Mouse (Mus musculus): ENCODE results near the gene Wasf2. TPM values are rescaled to one million over a fixed set of nuclear protein-coding genes. Genes with fewer than 3 reads are reported as not detected.
A peak's percentile ranks its signal among the peaks of the same experiment; 100 is the strongest.
"Not testable (repeated sequence)": the region's sequence is repeated elsewhere in the genome, so short reads cannot be mapped to it uniquely, and the experiment has no call there.

Wasf2 gene
- total RNA-seq, 2 experiments from 2014 or later = 16.7 to 66.5 TPM

DNA sequence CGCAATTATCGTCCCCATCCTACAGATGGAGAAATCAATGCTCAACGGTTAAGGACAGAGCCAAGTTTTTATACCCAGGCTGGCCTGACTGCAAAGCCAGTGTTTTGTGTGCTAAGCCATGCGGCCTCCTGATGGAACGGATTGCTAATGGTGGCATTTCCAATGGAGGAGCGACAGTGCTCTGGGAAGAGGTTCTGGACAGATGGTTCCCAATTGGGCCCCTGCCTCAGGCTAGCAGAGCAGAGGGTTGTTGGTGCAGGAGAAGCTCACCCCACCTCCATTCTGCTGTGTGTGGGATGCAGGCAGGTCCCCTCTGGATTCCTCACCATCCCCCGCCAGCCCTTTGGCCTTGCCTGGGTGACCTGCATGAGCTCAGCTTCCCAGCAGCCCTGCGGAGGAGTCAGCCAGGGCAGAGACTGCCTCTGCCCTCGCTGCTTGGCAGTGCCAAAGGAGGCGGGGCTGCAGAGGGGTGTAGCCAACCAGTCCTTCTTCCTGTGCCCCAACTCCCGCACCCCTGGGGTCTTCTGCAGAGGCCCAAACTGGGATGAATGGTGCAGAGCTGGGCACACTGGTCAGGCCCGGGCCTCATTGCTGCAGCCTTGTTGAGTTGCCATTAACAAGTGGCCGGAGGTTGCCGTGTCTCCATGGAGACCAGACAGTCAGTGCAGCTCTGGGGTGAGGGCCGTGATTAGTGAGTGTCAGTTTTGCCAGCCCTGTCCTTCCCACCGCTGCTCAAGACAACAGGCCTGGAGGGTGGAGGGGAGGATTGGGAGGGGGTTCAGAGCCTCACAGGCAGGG is 35.2 kb upstream of the Wasf2 start:
- peak; percentile 90 for ATAC-seq (replicated peaks; ENCODE audit: low FRiP score, low TSS enrichment, poor library complexity, severe bottlenecking)

DNA sequence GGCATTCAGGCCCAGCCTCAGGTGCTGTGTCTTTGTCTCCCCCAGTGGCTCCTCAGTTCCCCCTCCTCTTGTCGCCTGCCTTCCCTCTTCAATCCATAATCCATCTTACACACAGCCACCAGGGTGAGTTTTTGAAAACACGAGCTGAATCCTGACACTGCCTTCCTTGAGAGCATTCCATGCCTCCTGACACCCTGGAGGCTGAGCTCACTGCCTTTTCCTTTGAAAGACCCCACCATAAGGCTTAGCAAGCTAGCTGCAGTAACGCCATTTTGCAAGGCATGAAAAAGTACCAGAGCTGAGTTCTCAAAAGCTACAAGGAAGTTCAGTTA is 34.6 kb upstream of the Wasf2 start:
- ATAC-seq (replicated peaks; ENCODE audit: low FRiP score, low TSS enrichment, poor library complexity, severe bottlenecking) = not testable (repeated sequence)

DNA sequence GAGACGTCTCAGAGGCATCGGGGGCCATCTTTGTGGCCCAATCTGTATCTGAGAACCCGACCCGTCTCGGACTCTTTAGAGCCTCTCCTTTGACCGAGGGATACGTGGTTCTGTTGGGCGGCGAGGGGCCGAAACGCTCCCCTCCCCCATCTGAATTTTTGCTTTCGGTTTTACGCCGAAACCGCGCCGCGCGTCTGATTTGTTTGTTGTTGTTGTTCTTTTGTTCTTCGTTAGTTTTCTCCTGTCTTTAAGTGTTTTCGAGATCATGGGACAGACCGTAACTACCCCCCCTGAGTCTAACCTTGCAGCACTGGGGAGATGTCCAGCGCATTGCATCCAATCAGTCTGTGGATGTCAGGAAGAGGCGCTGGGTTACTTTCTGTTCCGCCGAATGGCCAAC is 33.6 kb upstream of the Wasf2 start:
- ATAC-seq (replicated peaks; ENCODE audit: low FRiP score, low TSS enrichment, poor library complexity, severe bottlenecking) = not testable (repeated sequence)

GRCm38 (mm10) chr4:133101751-133102150 is 28.6 kb upstream of the Wasf2 start:
- no peak for ATAC-seq (replicated peaks; ENCODE audit: low FRiP score, low TSS enrichment, poor library complexity, severe bottlenecking)

GRCm38 (mm10) chr4:133103525-133104193 is 26.6 kb upstream of the Wasf2 start:
- no peak for ATAC-seq (replicated peaks; ENCODE audit: low FRiP score, low TSS enrichment, poor library complexity, severe bottlenecking)

GRCm38 (mm10) chr4:133104194-133104569 is 26.1 kb upstream of the Wasf2 start:
- ATAC-seq (replicated peaks; ENCODE audit: low FRiP score, low TSS enrichment, poor library complexity, severe bottlenecking) = no peak

DNA sequence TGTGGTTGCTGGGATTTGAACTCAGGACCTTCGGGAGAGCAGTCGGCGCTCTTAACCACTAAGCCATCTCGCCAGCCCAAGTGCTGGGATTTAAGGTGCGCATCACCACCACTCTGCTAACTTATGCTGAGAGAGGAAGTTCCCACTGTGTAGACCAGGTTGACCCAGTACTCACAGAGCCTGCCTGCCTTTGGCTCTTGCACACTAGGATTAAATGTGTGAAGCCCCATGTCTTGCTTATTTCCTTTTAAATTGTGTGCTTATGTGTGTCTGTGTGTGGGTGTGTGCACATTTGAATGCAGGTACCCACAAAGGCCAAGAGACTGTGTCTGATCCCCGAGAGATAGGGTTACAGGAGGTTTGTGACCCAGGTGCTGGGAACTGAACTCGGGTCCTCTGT is 23.6 kb upstream of the Wasf2 start:
- ATAC-seq (replicated peaks; ENCODE audit: low FRiP score, low TSS enrichment, poor library complexity, severe bottlenecking) = no peak

GRCm38 (mm10) chr4:133107788-133108281 is 22.5 kb upstream of the Wasf2 start:
- 0 out of 2 replicates have a peak, but pooled peaks have one; percentile 29 for ATAC-seq (replicated peaks; ENCODE audit: low FRiP score, low TSS enrichment, poor library complexity, severe bottlenecking)

- no peak for ATAC-seq (replicated peaks; ENCODE audit: low FRiP score, low TSS enrichment, poor library complexity, severe bottlenecking)
These were observed 21.6 kb upstream of the Wasf2 start for GRCm38 (mm10) chr4:133108481-133109334.

DNA sequence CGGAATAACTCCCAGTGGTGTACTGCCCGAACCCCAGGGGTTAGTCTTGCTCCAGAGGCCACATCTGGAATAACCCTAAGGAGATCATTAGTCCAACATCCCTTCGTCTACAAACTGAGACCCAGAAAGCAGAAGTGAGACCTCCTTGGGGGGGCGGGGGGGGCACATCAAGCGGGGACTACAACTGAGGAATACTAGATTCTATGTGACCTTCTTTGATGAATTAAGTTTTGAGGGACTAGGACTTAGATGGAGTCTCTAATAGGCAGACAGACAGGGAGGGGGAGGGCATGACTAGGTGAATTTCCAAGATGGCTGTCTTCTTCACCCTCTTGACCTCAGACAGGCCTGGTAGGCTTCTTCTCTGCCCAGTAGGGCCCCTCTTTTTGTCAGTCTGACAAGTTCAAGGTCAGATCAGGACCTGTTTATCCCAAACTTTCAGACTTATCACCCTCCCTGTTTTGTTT is 20.9 kb upstream of the Wasf2 start:
- ATAC-seq (replicated peaks; ENCODE audit: low FRiP score, low TSS enrichment, poor library complexity, severe bottlenecking) = no peak

- ATAC-seq (replicated peaks; ENCODE audit: low FRiP score, low TSS enrichment, poor library complexity, severe bottlenecking) = no peak
These were observed 18.0 kb upstream of the Wasf2 start for GRCm38 (mm10) chr4:133112175-133112838.

- no peak for ATAC-seq (replicated peaks; ENCODE audit: low FRiP score, low TSS enrichment, poor library complexity, severe bottlenecking)
These were observed 16.9 kb upstream of the Wasf2 start for GRCm38 (mm10) chr4:133113351-133113882.

GRCm38 (mm10) chr4:133114762-133115161 is 15.5 kb upstream of the Wasf2 start:
- ATAC-seq (replicated peaks; ENCODE audit: low FRiP score, low TSS enrichment, poor library complexity, severe bottlenecking) = no peak

- no peak for ATAC-seq (replicated peaks; ENCODE audit: low FRiP score, low TSS enrichment, poor library complexity, severe bottlenecking)
These were observed 14.4 kb upstream of the Wasf2 start for GRCm38 (mm10) chr4:133115721-133116429.

- ATAC-seq (replicated peaks; ENCODE audit: low FRiP score, low TSS enrichment, poor library complexity, severe bottlenecking) = no peak
These were observed 13.4 kb upstream of the Wasf2 start for GRCm38 (mm10) chr4:133116756-133117470.

DNA sequence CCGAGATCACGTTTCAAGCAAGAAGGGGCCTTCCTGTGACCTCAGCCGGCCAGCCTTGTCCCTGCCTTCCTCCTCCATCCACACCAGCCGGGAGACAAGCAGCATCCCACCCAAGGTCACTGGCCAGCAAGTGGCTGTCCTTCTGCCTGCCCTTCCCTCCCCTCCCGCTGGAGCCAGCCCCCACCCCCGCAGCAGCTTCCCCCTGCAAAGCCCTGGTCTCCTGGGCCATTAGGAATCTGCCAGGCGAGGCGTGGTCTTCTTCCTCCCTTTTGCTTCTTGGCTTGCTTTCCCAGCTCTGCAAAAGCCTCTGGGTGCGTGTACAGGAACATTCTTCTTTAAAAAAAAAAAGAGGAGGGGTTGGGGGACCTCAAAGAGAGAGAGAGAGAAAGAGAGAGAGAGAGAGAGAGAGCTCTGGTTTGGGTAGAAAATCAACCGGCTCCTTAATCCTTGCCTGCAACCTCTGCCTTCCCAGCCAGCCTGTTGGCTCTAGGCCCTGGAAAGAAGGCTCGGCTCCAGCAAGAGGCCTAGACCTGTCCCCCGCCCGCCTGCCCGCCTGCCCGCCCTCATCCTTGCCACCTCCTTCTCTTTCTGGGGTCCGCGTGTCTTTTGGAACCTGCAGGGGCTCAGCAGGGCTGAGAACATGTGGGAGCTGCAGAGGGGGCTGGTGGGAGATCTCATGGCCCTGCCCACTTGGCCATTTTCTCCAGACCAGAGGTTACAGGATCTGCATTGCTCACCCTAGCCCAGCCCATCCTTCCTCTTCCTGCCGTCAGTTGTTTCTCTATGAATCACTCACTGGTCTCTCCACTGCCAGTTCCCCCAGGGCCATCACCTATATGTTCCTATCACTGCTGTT is 12.5 kb upstream of the Wasf2 start:
- no peak for ATAC-seq (replicated peaks; ENCODE audit: low FRiP score, low TSS enrichment, poor library complexity, severe bottlenecking)

DNA sequence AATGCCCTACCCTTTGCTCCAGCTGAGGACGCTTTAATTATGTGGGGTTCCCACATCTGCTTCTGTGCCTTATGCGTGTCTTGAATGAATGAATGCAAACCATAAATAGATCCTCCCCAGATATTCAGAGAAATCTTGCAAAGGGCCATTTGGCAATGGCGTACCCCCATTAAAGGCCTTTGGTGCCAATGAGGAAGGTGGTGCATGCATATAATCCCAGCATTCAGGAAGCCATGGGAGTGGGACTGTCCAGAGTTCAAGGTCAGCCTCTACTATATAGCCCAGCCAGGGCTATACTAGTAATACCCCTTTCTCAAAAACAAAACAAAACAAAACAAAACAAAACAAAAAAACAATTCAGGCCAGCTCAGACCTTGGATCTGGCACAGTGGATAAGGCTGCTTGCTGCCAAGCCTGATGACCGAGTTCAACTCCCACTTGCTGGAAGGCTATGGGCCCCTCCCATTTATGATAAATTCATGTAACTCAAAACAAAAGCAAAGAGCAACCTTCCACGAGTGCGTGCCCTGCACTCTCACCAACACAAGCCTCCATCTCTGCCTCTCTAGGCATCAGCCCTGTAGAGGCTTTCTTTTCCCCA is 11.4 kb upstream of the Wasf2 start:
- no peak for ATAC-seq (replicated peaks; ENCODE audit: low FRiP score, low TSS enrichment, poor library complexity, severe bottlenecking)

Data from megakaryocyte-erythroid progenitor cell, adult 5-6 weeks (primary cell).